Mouse (Mus musculus) lung, postnatal 0 days (tissue): Measurements from ENCODE around the gene Cyb5d2.

ENCODE experiments used
- CTCF ChIP-seq: IDR thresholded peaks from 2 replicates; pipeline ENCODE4 v1.5.1; 2016; ENCODE audit warnings: antibody characterized with exemption, mild to moderate bottlenecking
- EP300 ChIP-seq: IDR thresholded peaks from 2 replicates; pipeline ENCODE4 v1.6.1; 2016; ENCODE audit warnings: antibody characterized with exemption, mild to moderate bottlenecking, control low read depth

GRCm38 (mm10) chr11:72782103-72782502 lies 13.8 kb downstream of the Cyb5d2 start:
- TF ChIP-seq EP300 (no peak), CTCF (no peak)
